Mouse (Mus musculus) stomach, postnatal 0 days (tissue): ENCODE results near the gene Tdrd3. TPM values are rescaled to one million over a fixed set of nuclear protein-coding genes. Genes with fewer than 3 reads are reported as not detected.

ENCODE experiments used
- ATAC-seq: fragments of 200-750 bp; cut with Nextera tagmentation; 2 replicates; pipeline ENCODE4 v1.8.0; 2017; ENCODE audit not compliant: low FRiP score, low TSS enrichment
- DNase-seq: peaks from one replicate; pipeline ENCODE4 v3.0.0-alpha.2; 2016; ENCODE audit warnings: low spot score
- H3K27ac ChIP-seq: fragments of 300-500 bp; sonication (generic); replicated peaks from 2 replicates; pipeline ENCODE4 v1.5.1; 2014; ENCODE audit warnings: mild to moderate bottlenecking, control low read depth
- H3K27me3 ChIP-seq: fragments of 300-500 bp; sonication (generic); 2 replicates; pipeline ENCODE4 v1.6.1; 2014; ENCODE audit warnings: low read length; ENCODE audit not compliant: control insufficient read depth, insufficient read depth
- H3K36me3 ChIP-seq: fragments of 300-500 bp; sonication (generic); 2 replicates; pipeline ENCODE4 v1.6.1; 2014; ENCODE audit warnings: low read length, mixed read lengths; ENCODE audit not compliant: control insufficient read depth, insufficient read depth
- H3K4me1 ChIP-seq: fragments of 300-500 bp; sonication (generic); replicated peaks from 2 replicates; pipeline ENCODE4 v1.6.1; 2014; ENCODE audit warnings: antibody characterized with exemption; ENCODE audit not compliant: control insufficient read depth, insufficient read depth
- H3K4me2 ChIP-seq: fragments of 300-500 bp; sonication (generic); replicated peaks from 2 replicates; pipeline ENCODE4 v1.6.1; 2014; ENCODE audit warnings: low read depth, mild to moderate bottlenecking, control low read depth, moderate library complexity
- H3K4me3 ChIP-seq: fragments of 300-500 bp; sonication (generic); 2 replicates; pipeline ENCODE4 v1.5.1; 2014; ENCODE audit warnings: low read depth, low read length, control low read depth
- H3K9ac ChIP-seq: fragments of 300-500 bp; sonication (generic); 2 replicates; pipeline ENCODE4 v1.6.1; 2014; ENCODE audit warnings: mild to moderate bottlenecking, low read length, control low read depth, mixed read lengths
- H3K9me3 ChIP-seq: fragments of 300-500 bp; sonication (generic); 2 replicates; pipeline ENCODE4 v1.6.1; 2016; ENCODE audit warnings: low read length; ENCODE audit not compliant: control insufficient read depth
- CTCF ChIP-seq: IDR thresholded peaks from 2 replicates; pipeline ENCODE4 v1.5.1; 2016; ENCODE audit warnings: antibody characterized with exemption, low read depth, mild to moderate bottlenecking, moderate library complexity
- EP300 ChIP-seq: optimal IDR thresholded peaks from 2 replicates; pipeline ENCODE3; 2016; ENCODE audit warnings: antibody characterized with exemption
- WGBS: fragments of 180-500 bp; shearing (Covaris S2); extraction: QIAGEN DNeasy Blood & Tissue Kit; methylation state at CpG from one replicate; pipeline ENCODE4 v1.1.7; 2014; 5-methylcytosine and 5-hydroxymethylcytosine counted together
- polyA plus RNA-seq: library from polyadenylated mRNA; unstranded; fragments of >200 nt; fragmentation: Nextera tagmentation; extraction: Ambion mirVana; gene quantifications from 2 replicates; pipeline ENCODE4 v1.2.1, GENCODE M21; 2015

The Tdrd3 gene
- polyA plus RNA-seq, 1 experiment from 2014 or later = 12.6 TPM

GRCm38 (mm10) chr14:87422432-87422831 is 6.0 kb downstream of the Tdrd3 start:
- Histone ChIP-seq H3K4me3 (no peak overlapping the region), H3K27me3 (no peaks in the 10 kb centered on the region), H3K27ac (no peak overlapping the region), H3K4me1 (0 out of 2 replicates have a peak, but pooled peaks cover 5% of the 10 kb centered on the region), H3K4me2 (no peak overlapping the region), H3K36me3 (no peaks in the 10 kb centered on the region), H3K9ac (no peak overlapping the region), H3K9me3 (no peaks in the 10 kb centered on the region)
- no peak for DNase-seq
- TF ChIP-seq CTCF = no peak
- no peak for TF ChIP-seq EP300
- no peak for ATAC-seq
- 61% methylated on average over 3 of the region's 3 CpGs for WGBS

- H3K9ac ChIP-seq = no peak overlapping the region
- DNase-seq = no peak
- no peaks in the 10 kb centered on the region for H3K4me1 ChIP-seq
- H3K4me3 ChIP-seq = no peak overlapping the region
- no peaks in the 10 kb centered on the region for H3K27me3 ChIP-seq
- no peak overlapping the region for H3K4me2 ChIP-seq
- H3K36me3 ChIP-seq = no peaks in the 10 kb centered on the region
- ATAC-seq = no peak
- WGBS = 41% methylated on average over 7 of the region's 7 CpGs
- no peaks in the 10 kb centered on the region for H3K9me3 ChIP-seq
- H3K27ac ChIP-seq = no peak overlapping the region
- TF ChIP-seq CTCF (no peak), EP300 (no peak)
Measured at GRCm38 (mm10) chr14:87426297-87426922, 10.0 kb downstream of the Tdrd3 start.

- no peak overlapping the region for H3K4me3 ChIP-seq
- 89% methylated on average over 4 of the region's 4 CpGs for WGBS
- H3K9me3 ChIP-seq = no peaks in the 10 kb centered on the region
- TF ChIP-seq EP300 (no peak), CTCF (no peak)
- ATAC-seq = no peak
- no peaks in the 10 kb centered on the region for H3K27me3 ChIP-seq
- no peak overlapping the region for H3K9ac ChIP-seq
- H3K27ac ChIP-seq = no peak overlapping the region
- DNase-seq = no peak
- H3K4me1 ChIP-seq = no peaks in the 10 kb centered on the region
- no peak overlapping the region for H3K4me2 ChIP-seq
- no peaks in the 10 kb centered on the region for H3K36me3 ChIP-seq
Measured at GRCm38 (mm10) chr14:87427032-87427431, 10.6 kb downstream of the Tdrd3 start.

GRCm38 (mm10) chr14:87427659-87428289 is 11.3 kb downstream of the Tdrd3 start:
- H3K4me2 ChIP-seq = no peak overlapping the region
- TF ChIP-seq CTCF (no peak), EP300 (no peak)
- no peak overlapping the region for H3K4me3 ChIP-seq
- no peaks in the 10 kb centered on the region for H3K27me3 ChIP-seq
- H3K27ac ChIP-seq = no peak overlapping the region
- H3K9ac ChIP-seq = no peak overlapping the region
- no peaks in the 10 kb centered on the region for H3K9me3 ChIP-seq
- ATAC-seq (no peak), DNase-seq (no peak)
- no peaks in the 10 kb centered on the region for H3K36me3 ChIP-seq
- H3K4me1 ChIP-seq = no peaks in the 10 kb centered on the region
- 86% methylated on average over 5 of the region's 5 CpGs for WGBS

DNA sequence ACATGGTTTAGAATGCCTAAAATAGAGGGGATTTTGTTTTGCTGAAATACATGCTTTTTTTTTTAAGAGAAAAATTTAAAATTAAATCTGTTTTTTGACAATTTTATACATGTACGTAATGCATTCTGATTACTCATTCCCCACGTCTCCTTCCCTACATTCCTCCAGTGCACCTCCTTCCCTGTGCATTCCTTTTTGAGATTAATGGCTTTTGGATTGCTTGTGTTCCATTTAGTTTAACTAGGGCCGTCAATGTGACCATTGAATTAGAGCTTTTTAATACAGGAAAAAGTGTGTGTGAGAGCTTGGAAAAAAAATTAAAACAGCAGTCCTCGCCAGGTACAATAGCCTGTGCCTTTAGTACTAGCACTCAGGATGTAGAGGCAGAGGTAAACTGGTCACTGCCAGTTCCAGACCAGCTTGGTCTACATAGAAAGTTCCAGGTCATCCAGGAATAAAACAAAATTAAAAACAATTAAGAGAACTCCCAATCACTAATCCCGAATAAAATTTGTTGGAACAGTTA is 17.0 kb downstream of the Tdrd3 start:
- Histone ChIP-seq H3K9me3 (no peaks in the 10 kb centered on the region), H3K36me3 (no peaks in the 10 kb centered on the region), H3K4me2 (no peak overlapping the region), H3K9ac (no peak overlapping the region), H3K27ac (no peak overlapping the region), H3K4me1 (no peaks in the 10 kb centered on the region), H3K27me3 (no peaks in the 10 kb centered on the region), H3K4me3 (no peak overlapping the region)
- 47% methylated on average over 5 of the region's 5 CpGs for WGBS
- ATAC-seq (no peak), DNase-seq (no peak)
- TF ChIP-seq EP300 = no peak

- H3K27me3 ChIP-seq = no peaks in the 10 kb centered on the region
- no peak for TF ChIP-seq EP300
- no peak overlapping the region for H3K9ac ChIP-seq
- H3K36me3 ChIP-seq = no peaks in the 10 kb centered on the region
- H3K4me2 ChIP-seq = no peak overlapping the region
- WGBS = 68% methylated on average over 4 of the region's 4 CpGs
- DNase-seq (no peak), ATAC-seq (no peak)
- no peak overlapping the region for H3K27ac ChIP-seq
- no peaks in the 10 kb centered on the region for H3K4me1 ChIP-seq
- H3K4me3 ChIP-seq = no peak overlapping the region
- H3K9me3 ChIP-seq = no peaks in the 10 kb centered on the region
Measured at GRCm38 (mm10) chr14:87435382-87435781, 18.9 kb downstream of the Tdrd3 start.
